Mouse (Mus musculus) Patski (cell line): ENCODE data around the gene Cd5. TPM values are rescaled to one million over a fixed set of nuclear protein-coding genes. Genes with fewer than 3 reads are reported as not detected.

Experiments
- ATAC-seq: fragments of 100-300 bp; one replicate; pipeline ENCODE4 v1.8.0; 2021
- CTCF ChIA-PET: fragments of 350-600 bp; sonication (Branson Sonifier 250); formaldehyde crosslinking; loops from one replicate; lab custom pipeline; 2022; ENCODE audit warnings: inconsistent platforms; lab: Charles Lee
- POLR2A ChIA-PET: fragments of 350-600 bp; sonication (Branson Sonifier 250); formaldehyde crosslinking; loops from one replicate; lab custom pipeline; 2022; ENCODE audit warnings: antibody characterized with exemption, inconsistent platforms; lab: Charles Lee
- DNase-seq: peaks from one replicate; pipeline ENCODE4 v3.0.0-alpha.2; 2011; ENCODE audit warnings: low read depth, low spot score
- H3K27me3 ChIP-seq: fragments of 371-371 bp; one replicate; pipeline ENCODE4 v1.5.1; 2021
- CTCF ChIP-seq: fragments of 100-300 bp; IDR thresholded peaks from one replicate; pipeline ENCODE4 v1.5.1; 2021
- in situ Hi-C: fragments of 300-500 bp; cut with MboI; formaldehyde crosslinking; loops from 3 replicates; pipeline ENCODE4 v1.11.1; 2018; ENCODE audit warnings: low pct_unique_long_range_greater_than_20kb, mixed read lengths
- polyA plus RNA-seq: library from polyadenylated mRNA; unstranded; gene quantifications from one replicate; pipeline ENCODE4 v1.2.3, GENCODE M21; 2021

Gene Cd5
- polyA plus RNA-seq, 1 experiment from 2014 or later: not detected

DNA sequence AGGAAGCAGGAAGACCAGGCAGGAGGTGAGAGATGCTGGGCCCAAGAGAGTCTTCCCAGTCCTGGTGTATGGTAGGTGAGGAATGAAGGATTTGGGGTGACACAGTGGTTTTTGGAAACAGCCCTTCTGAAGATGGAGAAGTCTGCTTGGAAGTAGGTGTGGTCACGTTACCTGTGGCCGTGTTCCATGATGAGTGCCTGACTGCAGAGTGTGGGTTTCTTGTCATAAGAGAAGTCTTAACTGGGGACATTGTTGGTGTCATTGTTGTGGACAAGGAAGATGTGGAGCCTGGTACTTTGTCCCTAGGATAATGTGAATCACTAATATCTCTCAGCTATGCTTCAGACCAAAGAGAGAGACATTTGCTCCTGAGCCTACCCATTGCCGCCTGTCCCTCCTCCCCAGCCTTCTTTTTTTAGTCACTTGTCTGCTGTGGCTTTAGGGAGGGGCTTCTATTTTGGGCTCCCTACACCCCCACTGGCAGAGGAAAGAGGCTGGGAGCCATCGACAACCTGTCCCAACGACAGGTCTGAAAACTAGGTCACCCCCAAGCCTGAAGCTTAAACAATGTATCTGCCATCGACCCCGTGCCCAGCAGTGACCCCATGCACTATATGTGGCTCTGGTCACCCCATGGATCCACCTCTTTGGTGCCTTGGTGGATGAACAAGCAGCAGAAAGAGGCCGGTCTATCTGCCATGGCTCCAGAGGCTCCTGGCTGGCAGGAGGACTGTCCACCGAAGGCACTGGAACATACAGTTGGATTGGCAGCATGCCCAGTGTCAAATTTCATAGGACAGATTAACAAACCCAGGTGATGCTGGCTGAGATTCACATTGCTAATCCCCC, 21.4 kb upstream of the Cd5 start:
- ChIA-PET CTCF (no interaction called here), POLR2A (interaction anchor here (1.4 kb wide), 1 partner anchor 25 kb away, joined by 3 read pairs; no protein-coding TSS in a partner anchor)
- no peaks in the 10 kb centered on the region for H3K27me3 ChIP-seq
- no peak for TF ChIP-seq CTCF
- in situ Hi-C loops: no loop called here
- no peak for DNase-seq
- ATAC-seq: no peak

DNA sequence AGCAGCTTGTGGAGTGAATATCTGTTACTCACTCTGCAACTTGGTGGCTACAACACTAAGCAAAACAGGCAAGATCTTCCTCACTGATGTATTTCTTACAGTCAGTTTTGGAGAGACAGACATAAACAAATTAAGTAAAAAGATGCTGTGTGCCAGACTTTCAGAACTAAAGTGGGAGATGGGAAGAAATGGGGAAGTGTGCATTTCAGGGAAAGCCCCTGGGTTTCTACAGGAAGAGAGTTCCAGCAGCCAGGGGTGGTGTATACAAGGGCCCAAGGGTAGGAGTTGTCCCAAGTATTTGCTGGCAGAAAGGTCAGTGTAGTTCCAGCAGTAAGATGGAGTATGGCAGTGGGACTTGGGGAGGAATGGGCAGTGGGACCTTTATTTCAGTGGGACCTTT, 20.7 kb upstream of the Cd5 start:
- ATAC-seq (no peak), DNase-seq (no peak)
- ChIA-PET CTCF (no interaction called here), POLR2A (interaction anchor here (1.4 kb wide), 1 partner anchor 25 kb away, joined by 3 read pairs; no protein-coding TSS in a partner anchor)
- no peak for TF ChIP-seq CTCF
- in situ Hi-C loops: no loop called here
- no peaks in the 10 kb centered on the region for H3K27me3 ChIP-seq

DNA sequence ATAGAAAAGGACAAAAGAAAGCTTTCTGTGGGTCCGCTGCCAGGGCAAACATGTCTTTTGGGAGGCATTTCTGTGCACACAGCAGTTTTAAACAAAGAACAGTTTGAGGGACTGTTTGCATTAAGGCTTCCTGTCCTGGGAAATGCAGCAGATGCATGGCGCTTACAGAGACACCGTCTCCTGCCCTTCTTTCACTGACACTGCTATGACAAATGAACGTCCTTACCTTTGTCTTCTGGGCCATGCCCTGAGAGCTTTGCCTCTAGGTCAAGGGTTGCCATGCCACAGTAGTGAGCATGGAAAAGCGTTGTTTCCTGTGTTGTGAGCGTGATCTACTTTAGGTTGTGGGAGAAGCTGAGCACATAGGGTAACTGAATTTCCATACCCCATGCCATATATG, 19.9 kb upstream of the Cd5 start:
- no peak for ATAC-seq
- in situ Hi-C loops: no loop called here
- ChIA-PET CTCF (interaction anchor here (1.4 kb wide), 1 partner anchor 14 kb away, joined by 3 read pairs; no protein-coding TSS in a partner anchor), POLR2A (interaction anchor here (1.4 kb wide), 1 partner anchor 24 kb away, joined by 3 read pairs; no protein-coding TSS in a partner anchor)
- H3K27me3 ChIP-seq: no peaks in the 10 kb centered on the region
- DNase-seq: no peak
- TF ChIP-seq CTCF: no peak

DNA sequence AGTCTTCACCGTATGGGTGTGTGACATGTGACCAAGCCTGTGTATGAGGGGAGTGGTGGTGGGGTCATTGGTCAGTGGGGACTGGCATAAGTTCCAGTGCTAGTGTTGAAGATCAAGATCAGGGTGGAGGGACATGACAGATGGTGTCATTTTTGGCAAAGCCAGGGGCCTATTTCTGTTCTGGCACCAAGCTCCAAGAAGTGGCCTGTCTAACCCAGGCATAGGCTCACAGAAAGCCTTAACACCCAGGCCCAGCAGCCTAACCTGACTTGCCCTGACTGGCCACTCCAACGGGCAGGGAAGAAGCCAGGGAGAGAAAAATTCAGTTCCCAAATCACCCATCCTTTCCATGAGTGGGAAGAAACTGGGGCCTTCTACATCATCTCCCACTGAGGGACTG, 18.7 kb upstream of the Cd5 start:
- ChIA-PET POLR2A (no interaction called here), CTCF (no interaction called here)
- ATAC-seq (no peak), DNase-seq (no peak)
- in situ Hi-C loops: no loop called here
- H3K27me3 ChIP-seq: no peaks in the 10 kb centered on the region
- no peak for TF ChIP-seq CTCF

DNA sequence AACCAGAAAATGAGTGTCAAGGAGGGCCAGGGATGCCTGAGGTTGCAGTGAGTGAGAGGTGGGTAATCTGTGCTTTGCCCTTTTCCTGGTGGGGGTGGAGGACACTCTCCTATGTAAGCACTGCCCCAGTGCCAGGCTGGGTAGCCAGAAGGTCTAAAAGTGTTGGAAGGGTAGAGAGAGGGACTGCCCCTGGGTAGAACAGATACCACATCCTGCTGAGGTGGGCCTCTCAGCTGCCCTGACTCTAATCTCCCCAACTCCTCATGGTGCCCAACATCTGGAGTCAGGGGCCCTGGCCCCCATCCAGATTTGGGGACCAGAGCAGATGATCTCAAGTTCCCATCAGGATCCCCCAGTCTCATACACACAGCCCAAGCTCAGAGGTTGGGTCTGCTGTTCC, 18.3 kb upstream of the Cd5 start:
- ChIA-PET CTCF (no interaction called here), POLR2A (no interaction called here)
- DNase-seq (no peak), ATAC-seq (no peak)
- no peak for TF ChIP-seq CTCF
- H3K27me3 ChIP-seq: no peaks in the 10 kb centered on the region
- in situ Hi-C loops: no loop called here

DNA sequence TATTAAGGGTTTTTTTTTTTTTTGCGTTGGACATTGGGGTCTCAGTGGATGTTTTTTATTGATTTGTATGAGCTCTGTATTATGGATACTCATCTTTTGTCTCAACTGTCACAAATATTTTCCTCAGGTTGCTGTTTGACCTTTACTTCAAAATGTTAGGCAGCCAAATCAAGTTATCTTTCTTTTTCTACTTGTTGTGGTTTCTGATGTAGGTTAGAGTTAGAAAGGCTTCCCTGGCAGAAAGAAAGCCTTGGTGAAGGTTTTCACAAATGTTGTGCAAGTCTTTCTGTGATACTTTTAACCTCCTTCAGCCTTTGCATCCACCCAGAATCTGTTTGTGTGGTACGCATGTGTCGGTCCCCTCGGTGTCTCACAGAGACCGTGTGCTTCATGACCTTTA, 13.8 kb upstream of the Cd5 start:
- in situ Hi-C loops: no loop called here
- POLR2A ChIA-PET: no interaction called here
- TF ChIP-seq CTCF: no peak
- ATAC-seq (no peak), DNase-seq (no peak)
- CTCF ChIA-PET: no interaction called here
- H3K27me3 ChIP-seq: no peaks in the 10 kb centered on the region

DNA sequence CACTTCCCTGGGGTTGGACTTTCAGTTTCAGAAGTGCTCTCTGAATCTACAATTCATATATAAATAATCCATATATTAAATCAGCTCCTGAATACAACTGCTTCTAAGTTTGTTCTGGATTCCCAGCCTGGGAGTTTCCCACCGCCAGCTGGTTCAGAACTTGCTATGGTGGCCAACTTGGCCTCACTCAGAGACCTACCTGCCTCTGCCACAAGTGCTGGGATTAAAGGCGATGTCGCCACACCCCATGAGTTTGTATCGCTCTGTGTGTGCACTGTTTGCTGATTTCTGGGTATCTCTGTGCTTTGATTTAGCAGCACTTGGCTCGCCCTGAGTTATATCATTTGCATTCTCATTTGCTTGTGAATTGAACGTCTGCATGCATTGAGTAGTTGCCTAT, 13.3 kb upstream of the Cd5 start:
- POLR2A ChIA-PET: no interaction called here
- DNase-seq (no peak), ATAC-seq (no peak)
- in situ Hi-C loops: no loop called here
- no peaks in the 10 kb centered on the region for H3K27me3 ChIP-seq
- no peak for TF ChIP-seq CTCF
- CTCF ChIA-PET: no interaction called here

DNA sequence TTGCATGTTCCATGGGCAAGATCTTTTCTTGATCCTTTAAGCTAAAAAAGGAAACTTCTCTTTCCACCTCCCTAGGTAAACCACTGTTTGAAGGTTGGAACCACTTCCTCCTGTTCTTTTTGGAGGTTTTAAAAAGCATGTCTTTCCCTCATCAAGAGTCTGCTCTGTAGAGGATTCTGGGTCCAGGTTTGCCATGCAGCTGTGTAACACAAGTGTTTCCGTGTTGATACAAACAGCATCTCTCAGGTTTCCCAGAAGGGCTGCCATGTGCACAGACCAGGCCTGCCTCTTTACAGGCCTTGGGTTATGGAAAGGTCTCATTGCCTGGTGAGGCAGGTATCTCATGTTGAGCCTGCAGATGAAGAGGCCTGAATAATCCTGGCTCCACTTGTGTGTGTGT, 12.8 kb upstream of the Cd5 start:
- ChIA-PET CTCF (no interaction called here), POLR2A (no interaction called here)
- no peaks in the 10 kb centered on the region for H3K27me3 ChIP-seq
- no peak for DNase-seq
- TF ChIP-seq CTCF: no peak
- no peak for ATAC-seq
- in situ Hi-C loops: no loop called here

DNA sequence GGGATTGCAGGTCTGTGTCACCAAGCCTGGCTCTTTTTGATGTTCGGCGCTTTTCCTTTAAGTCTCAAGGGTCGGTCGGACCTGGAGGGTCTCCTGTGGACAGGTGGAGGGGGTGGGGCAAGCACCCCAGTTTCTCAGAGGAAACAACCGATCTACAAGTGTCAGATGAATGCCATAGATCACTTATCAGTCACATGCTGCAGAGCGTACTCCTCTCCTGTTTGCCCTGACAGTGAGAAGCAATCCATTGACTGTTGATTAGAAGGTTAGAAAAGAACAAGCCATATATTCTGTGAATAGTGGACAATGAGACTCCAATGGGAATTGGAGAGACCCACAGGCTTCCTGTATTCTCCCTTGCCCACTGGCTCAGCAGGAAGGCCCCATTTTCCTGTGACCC, 11.4 kb upstream of the Cd5 start:
- no peaks in the 10 kb centered on the region for H3K27me3 ChIP-seq
- ATAC-seq (no peak), DNase-seq (no peak)
- no peak for TF ChIP-seq CTCF
- ChIA-PET POLR2A (no interaction called here), CTCF (no interaction called here)
- in situ Hi-C loops: no loop called here

DNA sequence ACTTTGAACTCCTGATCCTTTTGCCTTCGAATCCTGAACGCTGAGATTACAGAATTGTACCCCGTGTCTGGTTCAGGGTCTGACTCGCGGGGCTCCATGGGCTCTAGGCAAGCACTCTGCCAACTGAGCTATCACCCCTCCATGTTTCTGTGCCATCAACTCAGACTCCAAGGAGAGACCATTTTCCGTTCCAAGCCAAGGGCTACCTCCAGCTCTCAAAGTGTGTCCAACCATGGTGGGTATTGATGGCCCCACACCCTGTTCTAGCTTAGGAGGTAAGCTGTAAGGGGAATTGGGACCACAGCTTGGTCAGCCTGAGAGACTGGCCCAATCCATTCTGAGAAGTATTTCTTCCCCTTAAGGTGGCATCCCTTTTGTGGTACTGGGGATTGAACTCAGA, 10.5 kb upstream of the Cd5 start:
- in situ Hi-C loops: no loop called here
- ChIA-PET CTCF (interaction anchor here (1.1 kb wide), 1 partner anchor 14 kb away, joined by 3 read pairs; no protein-coding TSS in a partner anchor), POLR2A (no interaction called here)
- ATAC-seq (no peak), DNase-seq (no peak)
- TF ChIP-seq CTCF: no peak
- no peaks in the 10 kb centered on the region for H3K27me3 ChIP-seq

DNA sequence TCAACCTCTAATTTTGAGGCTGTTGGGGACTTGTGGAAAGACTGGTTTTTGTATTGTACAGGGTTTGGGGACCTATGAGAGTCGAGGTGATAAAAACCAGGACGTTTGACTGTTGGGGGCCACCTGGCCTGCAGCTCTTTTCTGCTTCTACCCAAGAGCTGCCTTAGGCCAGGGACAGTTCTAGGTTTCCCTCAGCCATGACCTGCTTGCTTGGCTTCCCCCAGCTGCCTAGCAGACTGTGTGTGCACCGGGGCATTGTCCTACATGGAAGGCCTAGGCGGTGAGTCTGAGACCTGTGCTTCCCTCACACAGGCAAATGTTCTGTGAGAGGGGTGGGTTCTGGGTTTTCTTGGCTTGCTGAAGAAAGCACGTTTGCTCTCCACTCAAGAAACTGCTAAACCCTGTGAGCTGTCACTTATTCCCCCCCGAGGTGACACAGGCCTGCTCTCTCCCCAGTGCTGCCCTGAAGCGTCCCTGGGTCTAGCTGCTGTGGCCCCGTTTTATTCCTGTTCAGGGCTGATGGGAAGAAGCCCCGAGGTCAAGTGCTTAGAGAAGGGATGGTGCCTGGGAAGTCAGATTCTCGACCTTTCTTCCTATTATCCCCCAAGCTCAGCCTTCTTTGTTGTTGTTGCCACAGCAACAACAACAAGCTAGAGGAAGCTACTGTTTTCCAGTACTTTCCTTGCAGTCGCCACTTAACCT, 9.8 kb upstream of the Cd5 start:
- DNase-seq (no peak), ATAC-seq (no peak)
- in situ Hi-C loops: no loop called here
- CTCF ChIA-PET: interaction anchor here (1.1 to 1.3 kb wide), 2 partner anchors 13 to 15 kb away, joined by 3 to 4 read pairs; no protein-coding TSS in a partner anchor
- TF ChIP-seq CTCF: no peak
- POLR2A ChIA-PET: no interaction called here
- no peaks in the 10 kb centered on the region for H3K27me3 ChIP-seq
